Mouse (Mus musculus) embryonic facial prominence, embryonic 13.5 days (tissue): ENCODE results near the gene Picalm. TPM values are rescaled to one million over a fixed set of nuclear protein-coding genes. Genes with fewer than 3 reads are reported as not detected.

Experiments
- ATAC-seq: fragments of 200-750 bp; cut with Nextera tagmentation; 2 replicates; pipeline ENCODE4 v1.8.0; 2017; ENCODE audit warnings: low read depth; ENCODE audit not compliant: insufficient number of reproducible peaks, insufficient read depth, low FRiP score, low TSS enrichment
- H3K27ac ChIP-seq: fragments of 300-500 bp; sonication (generic); 2 replicates; pipeline ENCODE4 v1.5.1; 2015; ENCODE audit warnings: moderate library complexity, mild to moderate bottlenecking, inconsistent platforms
- H3K27me3 ChIP-seq: fragments of 300-500 bp; sonication (generic); 2 replicates; pipeline ENCODE4 v1.6.1; 2015; ENCODE audit warnings: mild to moderate bottlenecking, inconsistent platforms
- H3K36me3 ChIP-seq: fragments of 300-500 bp; sonication (generic); 2 replicates; pipeline ENCODE4 v1.6.1; 2015; ENCODE audit warnings: mild to moderate bottlenecking, inconsistent platforms
- H3K4me1 ChIP-seq: fragments of 300-500 bp; sonication (generic); 2 replicates; pipeline ENCODE4 v1.6.1; 2015; ENCODE audit warnings: inconsistent platforms
- H3K4me2 ChIP-seq: fragments of 300-500 bp; sonication (generic); 2 replicates; pipeline ENCODE4 v1.6.1; 2015; ENCODE audit warnings: moderate library complexity, mild to moderate bottlenecking, inconsistent platforms
- H3K4me3 ChIP-seq: fragments of 300-500 bp; sonication (generic); 2 replicates; pipeline ENCODE4 v1.5.1; 2015; ENCODE audit warnings: mild to moderate bottlenecking, inconsistent platforms
- H3K9ac ChIP-seq: fragments of 300-500 bp; sonication (generic); 2 replicates; pipeline ENCODE4 v1.6.1; 2015; ENCODE audit warnings: mild to moderate bottlenecking, inconsistent platforms
- H3K9me3 ChIP-seq: fragments of 300-500 bp; sonication (generic); 2 replicates; pipeline ENCODE4 v1.6.1; 2016; ENCODE audit warnings: inconsistent platforms
- WGBS: fragments of 180-500 bp; shearing (Covaris S2); methylation state at CpG from one replicate; pipeline ENCODE4 v1.1.7; 2015; ENCODE audit warnings: mixed read lengths; 5-methylcytosine and 5-hydroxymethylcytosine counted together
- polyA plus RNA-seq: library from polyadenylated mRNA; unstranded; fragments of >200 nt; fragmentation: Nextera tagmentation; extraction: Ambion mirVana; gene quantifications from 2 replicates; pipeline ENCODE4 v1.2.1, GENCODE M21; 2015

The Picalm gene
- polyA plus RNA-seq: 41.5 and 49.7 TPM in 2 replicates

DNA sequence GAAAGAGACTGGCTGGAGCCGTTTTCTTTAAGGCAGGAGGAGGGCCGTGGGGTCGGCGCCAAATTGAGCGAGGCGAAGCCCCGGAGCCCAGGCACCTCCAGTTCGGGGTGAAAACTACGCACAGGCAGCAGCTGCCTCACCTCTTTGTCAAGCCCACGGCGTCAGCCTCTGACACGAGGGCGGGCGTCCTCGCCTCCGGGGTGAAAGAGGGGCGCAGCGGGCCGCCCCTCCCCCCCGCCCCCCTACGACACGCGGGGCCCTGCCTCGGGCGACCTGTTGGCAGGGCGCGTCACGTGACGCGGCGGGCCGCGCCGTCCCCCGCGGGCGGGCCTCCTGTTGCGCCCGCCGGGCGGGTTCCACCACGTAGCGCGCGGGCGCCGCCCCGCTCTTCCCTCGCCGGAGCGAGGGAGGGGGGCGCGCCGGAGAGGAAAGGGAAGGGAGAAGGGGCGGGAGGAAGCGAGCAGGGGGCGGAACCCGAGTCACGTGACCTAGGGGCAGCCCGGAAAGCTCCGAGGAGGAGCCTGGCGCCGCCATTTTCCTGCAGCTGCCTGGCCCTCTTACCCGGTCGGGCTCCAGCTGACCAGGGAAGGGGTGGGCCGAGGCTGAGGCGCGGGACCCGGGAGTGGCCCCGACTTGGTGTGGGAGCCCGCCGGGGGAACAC lies at the start of gene Picalm:
TSS of gene Picalm (plus strand) at position 482 of the 661 bp plus-strand sequence.
- H3K4me3 ChIP-seq: peak within 1 kb of the TSS; percentile 94
- H3K27ac ChIP-seq: peak within 1 kb of the TSS; percentile 97
- H3K4me2 ChIP-seq: peak within 1 kb of the TSS; percentile 87
- H3K27me3 ChIP-seq: no peaks in the 10 kb centered on the region
- H3K36me3 ChIP-seq: no peaks in the 10 kb centered on the region
- peak; percentile 97 for ATAC-seq
- H3K9me3 ChIP-seq: no peaks in the 10 kb centered on the region
- peaks cover 12% of the 10 kb centered on the region for H3K4me1 ChIP-seq
- H3K9ac ChIP-seq: peak within 1 kb of the TSS; percentile 95
- under 1% methylated on average over 45 of the region's 72 CpGs for WGBS

DNA sequence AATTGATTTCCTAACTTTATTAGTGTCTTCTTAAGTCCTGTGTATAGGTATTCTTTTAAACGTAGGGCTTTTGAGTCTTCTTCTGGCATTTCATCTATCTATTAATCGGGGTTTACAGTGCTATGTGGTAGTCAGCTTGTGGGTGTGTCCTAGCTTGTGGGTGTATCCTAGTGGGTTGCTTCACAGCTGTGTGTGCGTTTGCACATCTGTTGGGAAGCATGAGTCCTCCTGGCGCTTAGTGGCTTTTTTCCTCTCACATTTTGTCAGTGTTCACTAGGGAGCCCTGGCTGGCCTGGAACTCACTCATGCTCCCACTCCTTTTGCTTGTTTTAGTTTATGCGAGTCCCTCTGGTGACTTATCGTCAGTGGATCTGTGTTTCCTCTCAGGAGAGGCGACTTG lies 46.2 kb upstream of the Picalm start:
- H3K4me1 ChIP-seq: peaks cover 11% of the 10 kb centered on the region; the same call in 1 of the 2 replicates
- no peak for ATAC-seq
- no peak overlapping the region for H3K4me3 ChIP-seq
- H3K4me2 ChIP-seq: no peak overlapping the region
- no peaks in the 10 kb centered on the region for H3K9me3 ChIP-seq
- H3K36me3 ChIP-seq: no peaks in the 10 kb centered on the region
- 66% methylated on average over 7 of the region's 7 CpGs for whole genome bisulfite sequencing
- no peak overlapping the region for H3K9ac ChIP-seq
- H3K27ac ChIP-seq: no peak overlapping the region
- no peaks in the 10 kb centered on the region for H3K27me3 ChIP-seq

DNA sequence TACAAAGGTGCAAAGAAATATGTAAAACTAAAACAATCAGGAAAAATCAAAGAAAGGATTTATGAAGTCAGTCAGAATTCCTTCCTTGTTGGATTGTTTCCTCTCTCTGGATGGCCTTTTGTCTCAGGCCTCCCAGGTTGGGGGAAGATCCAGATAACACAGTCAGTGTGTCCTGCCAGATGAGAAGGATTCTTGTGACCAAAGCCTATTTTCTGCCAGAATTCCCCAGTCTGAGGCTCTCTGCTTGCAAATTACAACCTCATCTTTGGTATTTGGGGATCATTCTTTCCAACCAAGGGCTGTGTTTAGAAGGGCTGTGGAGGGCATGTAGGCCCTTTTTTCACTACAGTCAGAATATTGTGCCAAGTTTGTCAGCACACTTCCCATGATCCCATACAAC lies 45.5 kb upstream of the Picalm start:
- ATAC-seq: no peak
- Histone ChIP-seq H3K4me2 (no peak overlapping the region), H3K4me1 (peaks cover 11% of the 10 kb centered on the region; the same call in 1 of the 2 replicates), H3K4me3 (no peak overlapping the region), H3K27ac (no peak overlapping the region), H3K9me3 (no peaks in the 10 kb centered on the region), H3K27me3 (no peaks in the 10 kb centered on the region), H3K36me3 (no peaks in the 10 kb centered on the region), H3K9ac (no peak overlapping the region)

DNA sequence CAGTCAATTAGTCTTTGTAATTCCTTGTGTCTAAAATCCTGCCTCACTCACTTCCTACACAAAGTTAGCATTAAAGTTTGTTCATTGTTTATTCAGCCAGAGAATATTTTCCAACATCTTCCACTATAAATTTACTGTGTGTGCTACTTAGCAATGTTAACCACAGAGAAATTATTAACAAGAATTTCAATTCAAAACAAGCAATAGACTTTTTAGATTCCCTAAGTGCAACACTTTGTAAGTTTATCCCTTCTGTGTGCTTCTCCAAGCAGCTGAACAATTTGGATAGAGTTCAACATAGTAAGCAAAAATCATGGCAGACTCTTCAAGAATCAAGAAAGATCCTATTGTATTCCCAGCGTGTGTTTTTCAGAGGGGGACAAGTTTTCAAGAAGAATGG lies 44.3 kb upstream of the Picalm start:
- Histone ChIP-seq H3K4me1 (peaks cover 11% of the 10 kb centered on the region; the same call in 1 of the 2 replicates), H3K9ac (no peak overlapping the region), H3K4me3 (no peak overlapping the region), H3K27ac (no peak overlapping the region), H3K4me2 (no peak overlapping the region), H3K36me3 (no peaks in the 10 kb centered on the region), H3K27me3 (no peaks in the 10 kb centered on the region), H3K9me3 (no peaks in the 10 kb centered on the region)
- WGBS: 45% methylated on average over 1 of the region's 1 CpGs
- ATAC-seq: no peak

DNA sequence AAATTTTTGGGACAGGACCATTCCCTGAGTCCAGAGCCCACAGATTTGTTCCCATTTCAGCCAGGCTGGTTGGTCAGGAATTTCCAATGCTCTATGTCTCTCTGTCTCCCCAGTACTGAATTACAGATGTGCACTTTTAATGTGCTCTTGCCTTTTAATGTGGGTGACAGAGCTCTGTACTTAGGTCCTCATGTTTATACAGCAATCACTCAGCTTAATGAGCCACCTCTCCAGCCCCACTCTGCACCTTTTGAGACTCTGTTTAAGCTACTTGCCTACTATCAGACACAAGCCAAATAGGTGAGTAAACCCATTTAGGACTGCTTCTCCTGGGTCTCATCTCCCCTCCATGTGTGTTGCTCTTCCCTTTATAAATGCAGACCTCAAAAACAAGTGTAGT lies 43.2 kb upstream of the Picalm start:
- Histone ChIP-seq H3K4me2 (no peak overlapping the region), H3K4me1 (peaks cover 13% of the 10 kb centered on the region; the same call in 1 of the 2 replicates), H3K9me3 (no peaks in the 10 kb centered on the region), H3K36me3 (no peaks in the 10 kb centered on the region), H3K27me3 (no peaks in the 10 kb centered on the region), H3K4me3 (no peak overlapping the region), H3K9ac (no peak overlapping the region), H3K27ac (no peak overlapping the region)
- ATAC-seq: no peak

DNA sequence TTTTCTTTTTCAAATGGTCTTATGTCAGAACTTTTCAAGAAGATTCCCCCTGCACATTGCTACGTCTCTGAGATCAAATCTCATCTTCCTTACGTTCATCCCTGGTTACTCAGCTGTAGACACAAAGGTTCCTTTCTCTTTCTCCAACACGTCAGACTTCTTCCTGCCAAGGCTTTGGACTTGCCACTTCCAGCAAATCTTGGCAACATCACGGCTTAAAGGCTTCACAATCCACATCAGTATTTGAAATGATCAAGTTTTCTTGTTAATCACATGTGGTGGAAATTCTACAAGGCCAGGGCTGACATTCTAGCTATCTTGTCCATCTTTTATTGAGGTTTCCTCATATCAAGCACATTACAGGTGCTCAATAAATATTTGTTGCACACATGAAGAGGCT lies 39.0 kb upstream of the Picalm start:
- Histone ChIP-seq H3K4me3 (no peak overlapping the region), H3K4me2 (no peak overlapping the region), H3K9ac (no peak overlapping the region), H3K27ac (no peak overlapping the region), H3K4me1 (peaks cover 11% of the 10 kb centered on the region), H3K27me3 (no peaks in the 10 kb centered on the region), H3K9me3 (no peaks in the 10 kb centered on the region), H3K36me3 (no peaks in the 10 kb centered on the region)
- 58% methylated on average over 4 of the region's 4 CpGs for WGBS
- ATAC-seq: no peak

DNA sequence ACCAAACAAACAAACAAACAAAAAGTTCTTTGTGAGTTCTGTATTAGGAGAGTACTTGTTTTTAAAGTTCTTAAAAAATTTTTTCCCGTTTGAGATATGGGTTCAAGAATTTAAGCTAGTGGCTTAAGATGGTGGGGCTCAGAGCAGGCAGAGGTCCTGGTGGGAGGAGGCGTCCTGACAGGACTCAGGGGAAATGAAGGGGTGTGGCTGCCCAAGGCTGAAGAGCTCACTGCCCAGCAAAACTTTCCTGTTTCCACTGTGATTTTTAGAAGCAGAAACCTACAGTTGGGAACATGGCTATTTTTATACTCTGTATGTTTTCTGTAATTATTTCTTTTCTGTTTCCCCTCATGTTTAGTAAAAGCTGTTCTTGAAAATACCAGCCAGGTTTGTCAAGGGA lies 38.3 kb upstream of the Picalm start:
- Histone ChIP-seq H3K4me1 (peaks cover 11% of the 10 kb centered on the region), H3K4me3 (no peak overlapping the region), H3K9ac (no peak overlapping the region), H3K9me3 (no peaks in the 10 kb centered on the region), H3K27ac (peak overlapping the region; percentile 68), H3K36me3 (no peaks in the 10 kb centered on the region), H3K27me3 (no peaks in the 10 kb centered on the region), H3K4me2 (peak overlapping the region; percentile 9; the same call in 1 of the 2 replicates)
- WGBS: 31% methylated on average over 2 of the region's 2 CpGs
- no peak for ATAC-seq

DNA sequence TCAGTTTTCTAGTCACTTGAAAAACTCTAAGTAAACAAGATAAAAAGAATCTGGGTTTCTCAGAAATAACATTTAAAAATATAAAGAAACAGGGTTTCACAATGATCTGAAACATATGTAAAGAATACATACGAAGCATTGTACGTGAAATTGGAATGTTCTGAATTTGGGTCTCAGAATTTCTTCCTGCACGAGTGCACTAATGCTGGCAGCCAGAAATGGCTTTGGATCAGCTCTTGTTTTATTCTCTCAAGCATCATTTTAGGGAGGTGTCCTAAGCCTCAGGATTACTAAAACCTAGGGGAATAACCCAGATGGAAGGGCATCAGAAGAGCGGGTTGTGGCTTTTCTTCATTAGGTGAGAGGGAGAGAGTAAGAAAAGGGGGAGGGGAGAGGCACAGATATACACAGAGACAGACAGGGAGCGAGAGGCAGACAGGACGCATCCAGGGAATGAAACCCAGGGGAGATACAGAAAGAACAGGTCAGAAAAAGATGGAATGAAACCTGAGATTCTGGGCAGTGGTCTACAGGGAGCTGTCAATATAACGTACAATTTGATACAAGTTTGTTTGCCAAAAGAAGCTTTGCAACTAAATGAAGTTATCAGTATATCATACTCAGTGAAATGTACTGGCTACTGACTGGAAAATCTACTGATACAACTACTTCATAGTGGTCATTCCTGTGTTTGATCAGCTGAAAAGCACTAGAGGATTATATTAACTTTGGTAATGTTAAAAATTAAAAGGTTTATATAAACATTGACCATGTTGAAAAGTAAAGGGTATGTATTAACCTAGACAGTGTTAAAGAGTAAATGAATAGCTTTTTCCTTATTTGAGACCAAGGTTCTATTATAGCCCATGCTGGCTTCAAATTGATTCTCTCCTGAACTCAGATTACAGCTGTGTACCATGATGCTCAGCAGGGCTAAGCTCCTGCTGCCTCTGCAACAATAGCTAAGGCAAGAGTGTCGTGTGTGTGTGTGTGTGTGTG lies 37.3 kb upstream of the Picalm start:
- WGBS: 54% methylated on average over 8 of the region's 8 CpGs
- ATAC-seq: no peak

DNA sequence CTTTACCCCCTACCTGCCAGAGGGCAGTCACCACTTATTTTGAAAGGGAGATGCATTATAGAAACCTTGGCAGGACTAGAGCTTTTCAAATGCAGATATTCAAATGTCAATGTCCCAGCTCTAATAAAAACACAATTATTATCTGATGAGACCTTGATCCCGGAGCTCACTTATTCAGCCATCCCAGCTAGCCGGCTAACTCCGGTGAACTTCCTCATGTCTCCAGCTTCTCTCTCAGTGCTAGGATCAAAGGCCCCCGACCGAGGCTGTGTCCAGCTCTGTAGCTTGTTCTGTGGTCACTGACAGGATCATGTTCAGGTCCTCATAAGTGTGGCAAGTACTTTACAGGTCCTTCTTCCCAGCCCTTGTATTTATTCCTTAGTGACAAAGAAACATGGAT lies 34.9 kb upstream of the Picalm start:
- no peaks in the 10 kb centered on the region for H3K27me3 ChIP-seq
- no peaks in the 10 kb centered on the region for H3K36me3 ChIP-seq
- H3K4me1 ChIP-seq: peaks cover 16% of the 10 kb centered on the region
- no peak overlapping the region for H3K4me3 ChIP-seq
- no peak overlapping the region for H3K9ac ChIP-seq
- H3K4me2 ChIP-seq: no peak overlapping the region
- ATAC-seq: no peak
- H3K27ac ChIP-seq: no peak overlapping the region
- WGBS: 92% methylated on average over 5 of the region's 5 CpGs
- no peaks in the 10 kb centered on the region for H3K9me3 ChIP-seq

More for the DNA sequence above, 37.3 kb upstream of the Picalm start:
- no peak overlapping the region for H3K4me3 ChIP-seq
- H3K9me3 ChIP-seq: no peaks in the 10 kb centered on the region
- H3K9ac ChIP-seq: no peak overlapping the region
- no peaks in the 10 kb centered on the region for H3K36me3 ChIP-seq
- H3K27me3 ChIP-seq: no peaks in the 10 kb centered on the region
- peaks cover 11% of the 10 kb centered on the region for H3K4me1 ChIP-seq
- H3K4me2 ChIP-seq: no peak overlapping the region
- H3K27ac ChIP-seq: peak overlapping the region; percentile 68

DNA sequence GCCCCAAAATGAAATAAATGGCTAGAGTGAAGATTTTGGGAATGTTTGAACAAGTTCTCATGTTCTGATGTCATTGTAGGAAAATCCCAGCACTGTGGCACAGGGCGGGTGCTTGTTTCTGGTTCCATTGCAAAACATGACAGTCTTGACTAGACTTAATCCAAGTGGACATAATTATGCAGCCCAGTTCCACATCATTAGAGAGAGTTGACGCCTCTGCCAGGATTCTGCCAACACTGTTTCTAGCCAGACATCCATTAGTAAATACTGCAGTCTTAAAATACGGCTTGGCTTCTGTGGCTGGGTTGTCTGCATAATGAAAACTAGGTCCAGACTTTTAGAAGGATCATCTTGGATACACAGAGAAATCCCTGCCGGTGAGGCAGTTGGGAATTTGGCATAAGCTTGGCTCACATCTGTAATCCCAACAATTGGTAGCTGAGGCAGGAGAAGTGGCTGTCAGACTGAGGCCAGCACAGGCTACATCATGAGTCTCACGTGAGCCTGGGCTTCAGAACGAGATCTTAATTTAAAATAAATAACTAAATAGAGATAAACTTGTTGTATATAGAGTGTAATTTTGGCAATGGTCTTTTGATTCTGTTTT lies 34.1 kb upstream of the Picalm start:
- H3K9ac ChIP-seq: no peak overlapping the region
- no peak overlapping the region for H3K4me3 ChIP-seq
- no peak overlapping the region for H3K4me2 ChIP-seq
- ATAC-seq: no peak
- peaks cover 16% of the 10 kb centered on the region for H3K4me1 ChIP-seq
- WGBS: 71% methylated on average over 6 of the region's 6 CpGs
- H3K27me3 ChIP-seq: no peaks in the 10 kb centered on the region
- no peaks in the 10 kb centered on the region for H3K9me3 ChIP-seq
- H3K36me3 ChIP-seq: no peaks in the 10 kb centered on the region
- no peak overlapping the region for H3K27ac ChIP-seq

DNA sequence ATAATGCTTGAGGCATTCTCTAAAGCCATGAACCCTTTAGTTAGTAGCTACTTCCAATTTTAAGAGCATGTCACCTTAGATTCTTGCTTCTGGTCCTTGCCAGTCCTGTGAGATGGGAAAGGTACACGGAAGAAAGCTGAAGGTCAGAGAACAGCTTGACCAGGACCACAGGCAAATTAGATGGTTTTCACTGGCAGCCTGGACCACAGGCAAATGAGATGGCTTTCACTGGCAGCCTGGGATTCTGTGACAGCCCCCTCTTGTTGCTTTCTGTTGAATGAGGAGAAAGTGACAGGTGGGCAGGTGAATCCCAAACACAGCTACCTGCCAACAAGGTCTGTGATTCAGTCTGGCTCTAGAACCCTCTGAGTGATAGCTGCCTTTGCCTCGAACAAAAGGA lies 33.4 kb upstream of the Picalm start:
- no peaks in the 10 kb centered on the region for H3K9me3 ChIP-seq
- no peak for ATAC-seq
- no peak overlapping the region for H3K27ac ChIP-seq
- 62% methylated on average over 2 of the region's 2 CpGs for WGBS
- no peak overlapping the region for H3K4me2 ChIP-seq
- H3K27me3 ChIP-seq: no peaks in the 10 kb centered on the region
- H3K9ac ChIP-seq: no peak overlapping the region
- H3K4me3 ChIP-seq: no peak overlapping the region
- H3K36me3 ChIP-seq: no peaks in the 10 kb centered on the region
- peaks cover 16% of the 10 kb centered on the region for H3K4me1 ChIP-seq
